Mouse (Mus musculus) cerebellum, adult 2 months (tissue): ENCODE data around the gene Apol6. TPM values are rescaled to one million over a fixed set of nuclear protein-coding genes. Genes with fewer than 3 reads are reported as not detected.

Experiments
- DNase-seq, 2 experiments: peaks; one replicate each; pipeline ENCODE4 v3.0.0; 2021
- H3K27ac ChIP-seq: fragments of 200-500 bp; 2 replicates; pipeline ENCODE4 v1.5.1; 2012; ENCODE audit warnings: low read length, control low read depth, inconsistent platforms; ENCODE audit not compliant: insufficient read depth
- H3K27me3 ChIP-seq: fragments of 200-500 bp; 2 replicates; pipeline ENCODE4 v1.6.1; 2012; ENCODE audit warnings: inconsistent platforms, mild to moderate bottlenecking, low read length, moderate library complexity; ENCODE audit not compliant: control insufficient read depth, insufficient read depth
- H3K4me1 ChIP-seq: fragments of 200-500 bp; 2 replicates; pipeline ENCODE4 v1.6.1; 2011; ENCODE audit warnings: low read length; ENCODE audit not compliant: control insufficient read depth, insufficient read depth
- H3K4me3 ChIP-seq: fragments of 200-500 bp; replicated peaks from 2 replicates; pipeline ENCODE3; 2011; ENCODE audit warnings: mild to moderate bottlenecking, low read depth, low read length, control low read depth; ENCODE audit not compliant: insufficient read depth
- CTCF ChIP-seq: fragments of 200-500 bp; IDR thresholded peaks from 2 replicates; pipeline ENCODE4 v1.5.1; 2011; ENCODE audit warnings: low read depth, mild to moderate bottlenecking, control low read depth, low read length, moderate library complexity, borderline replicate concordance; ENCODE audit not compliant: insufficient read depth
- POLR2A ChIP-seq: fragments of 200-500 bp; IDR thresholded peaks from 2 replicates; pipeline ENCODE4 v1.6.1; 2011; ENCODE audit warnings: low read length, control low read depth, borderline replicate concordance; ENCODE audit not compliant: insufficient read depth
- WGBS: fragments of 180-500 bp; shearing (Covaris S2); methylation state at CpG from one replicate; pipeline ENCODE4 v1.1.7; 2018; 5-methylcytosine and 5-hydroxymethylcytosine counted together
- polyA plus RNA-seq: library from polyadenylated mRNA; depleted of rRNA; stranded (reverse); fragments of >200 nt; gene quantifications from 2 replicates; pipeline ENCODE4 v1.2.3, GENCODE M21; 2012; rRNA removed

Apol6 gene
- polyA plus RNA-seq, 1 experiment: 0.49 TPM

DNA sequence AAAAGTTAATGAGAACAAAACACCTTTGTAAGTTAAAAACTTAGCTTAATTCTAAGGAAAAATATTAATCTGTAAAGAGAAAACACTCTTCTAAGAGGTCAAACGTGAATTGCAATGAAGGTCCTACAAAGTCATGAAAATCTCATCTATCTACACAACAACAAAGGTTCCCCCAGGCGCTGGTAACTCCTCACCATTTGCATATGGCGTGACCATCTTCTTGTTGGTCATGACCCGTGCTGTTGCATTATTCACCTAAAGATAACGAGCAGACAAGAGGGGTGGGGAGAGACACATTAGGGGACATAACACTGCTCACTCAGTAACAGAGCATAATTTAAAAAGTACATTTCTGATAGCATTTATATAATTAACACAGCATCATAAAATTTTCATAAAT is 58.2 kb downstream of the Apol6 start:
- H3K27me3 ChIP-seq: no peaks in the 10 kb centered on the region
- 85% methylated on average over 5 of the region's 5 CpGs for WGBS
- TF ChIP-seq POLR2A (no peak), CTCF (no peak)
- no peak overlapping the region for H3K27ac ChIP-seq
- no peak overlapping the region for H3K4me3 ChIP-seq
- DNase-seq: no peak
- H3K4me1 ChIP-seq: no peaks in the 10 kb centered on the region; the same call in 1 of the 2 replicates

DNA sequence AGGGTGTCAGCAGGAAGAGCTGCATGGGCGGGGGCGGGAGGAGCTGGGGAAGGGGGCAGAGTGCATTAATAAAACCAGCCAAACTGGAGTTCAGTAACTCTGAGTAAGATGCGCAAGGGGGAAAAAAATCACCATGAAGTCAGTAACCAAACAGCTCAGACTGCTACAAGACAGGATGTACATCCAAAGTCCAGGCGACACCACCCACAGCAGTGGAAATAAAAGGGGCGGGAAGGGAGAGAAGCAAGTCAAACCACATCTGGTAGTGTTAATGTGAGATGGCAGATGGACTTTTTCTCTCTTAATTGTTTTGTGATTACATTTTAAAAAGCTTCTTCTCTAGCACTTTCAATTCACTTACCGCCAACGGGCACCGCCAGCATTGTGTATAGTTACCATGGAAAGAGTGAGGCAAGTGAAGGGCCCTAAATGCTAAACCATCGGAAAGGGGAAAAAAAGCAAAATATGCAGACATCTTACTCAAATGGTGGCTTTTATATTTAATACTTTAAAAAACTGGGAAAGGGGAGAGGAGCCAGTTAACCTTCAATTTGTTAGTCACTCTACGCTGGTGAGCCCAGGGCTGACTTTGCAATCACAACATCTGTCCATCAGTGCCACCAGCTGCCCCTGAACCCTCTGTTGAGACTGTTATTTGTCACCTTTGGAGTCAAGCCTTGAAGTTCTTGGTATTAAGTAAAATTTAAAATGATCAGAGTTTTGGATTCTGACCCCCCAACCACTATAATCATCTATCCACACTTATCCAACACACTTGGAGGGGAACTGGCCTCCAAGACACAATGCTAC is 60.0 kb downstream of the Apol6 start:
- 80% methylated on average over 10 of the region's 10 CpGs for WGBS
- Histone ChIP-seq H3K27ac (no peak overlapping the region), H3K27me3 (no peaks in the 10 kb centered on the region), H3K4me1 (no peaks in the 10 kb centered on the region; the same call in 1 of the 2 replicates), H3K4me3 (no peak overlapping the region)
- TF ChIP-seq CTCF (no peak), POLR2A (no peak)
- DNase-seq: no peak

DNA sequence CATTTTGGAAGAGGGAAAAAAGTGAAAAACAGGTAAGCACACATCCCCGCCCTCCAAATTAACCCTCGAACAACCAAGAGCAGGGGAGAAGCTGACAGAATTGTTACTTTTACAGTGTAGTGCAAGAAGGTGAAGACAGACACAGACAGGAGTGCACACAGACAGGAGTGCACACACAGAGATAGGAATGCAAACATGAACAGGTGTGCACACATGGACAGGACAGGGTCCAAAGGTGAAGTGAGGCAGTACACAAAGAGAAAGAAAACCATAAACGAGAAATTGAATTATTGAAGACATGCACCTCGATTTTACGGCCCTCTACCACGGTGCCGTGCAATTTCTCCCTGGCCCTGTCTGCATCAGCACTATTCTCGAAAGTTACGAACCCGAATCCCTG is 60.7 kb downstream of the Apol6 start:
- Histone ChIP-seq H3K27me3 (no peaks in the 10 kb centered on the region), H3K4me3 (no peak overlapping the region), H3K4me1 (no peaks in the 10 kb centered on the region; the same call in 1 of the 2 replicates), H3K27ac (no peak overlapping the region)
- 94% methylated on average over 10 of the region's 10 CpGs for WGBS
- no peak for DNase-seq
- TF ChIP-seq CTCF: no peak
- no peak for TF ChIP-seq POLR2A

Other genes starting within 250 kb of the Apol6 start
- gene Zfp251, start 173.3 kb upstream of the Apol6 start, polyA plus RNA-seq: 20.9 and 21.3 TPM in 2 replicates
- gene Zfp7, start 165.5 kb upstream of the Apol6 start, polyA plus RNA-seq: 14.5 and 17.0 TPM in 2 replicates
- 0.67 and 0.73 TPM in 2 replicates for gene Gm49527, start 165.4 kb upstream of the Apol6 start, polyA plus RNA-seq
- gene Zfp647, start 119.3 kb upstream of the Apol6 start, polyA plus RNA-seq: 8.2 and 8.7 TPM in 2 replicates
- gene 1110038F14Rik, start 96.2 kb upstream of the Apol6 start, polyA plus RNA-seq: 27.2 and 28.8 TPM in 2 replicates
- gene Mb, start 5.9 kb downstream of the Apol6 start, polyA plus RNA-seq: 0.59 and 0.93 TPM in 2 replicates